Mouse (Mus musculus) liver, adult 2 months (tissue): ENCODE data around the gene Mt2. TPM values are rescaled to one million over a fixed set of nuclear protein-coding genes. Genes with fewer than 3 reads are reported as not detected.
"Not testable (repeated sequence)": the region's sequence is repeated elsewhere in the genome, so short reads cannot be mapped to it uniquely, and the experiment has no call there.

Experiments used
- DNase-seq: peaks from one replicate; pipeline ENCODE4 v3.0.0-alpha.2; 2011; ENCODE audit warnings: low read depth, low spot score; ENCODE audit errors: extremely low read depth
- H3K27ac ChIP-seq: fragments of 200-500 bp; replicated peaks from 2 replicates; pipeline ENCODE4 v1.5.1; 2012; ENCODE audit warnings: low read depth, mild to moderate bottlenecking, control low read depth, inconsistent platforms, low read length; ENCODE audit not compliant: insufficient read depth
- H3K27me3 ChIP-seq: fragments of 200-500 bp; 2 replicates; pipeline ENCODE4 v1.6.1; 2012; ENCODE audit warnings: mild to moderate bottlenecking, moderate library complexity, low read length, inconsistent platforms; ENCODE audit not compliant: control insufficient read depth, insufficient read depth
- H3K36me3 ChIP-seq: fragments of 200-500 bp; 2 replicates; pipeline ENCODE4 v1.6.1; 2012; ENCODE audit warnings: low read length, inconsistent platforms; ENCODE audit not compliant: control insufficient read depth, insufficient read depth
- H3K4me1 ChIP-seq: fragments of 200-500 bp; 2 replicates; pipeline ENCODE4 v1.6.1; 2011; ENCODE audit warnings: low read length; ENCODE audit not compliant: control insufficient read depth, insufficient read depth
- H3K4me3 ChIP-seq: fragments of 200-500 bp; 2 replicates; pipeline ENCODE4 v1.5.1; 2011; ENCODE audit warnings: low read depth, mild to moderate bottlenecking, control low read depth, low read length, moderate library complexity; ENCODE audit not compliant: insufficient read depth
- H3K79me2 ChIP-seq: fragments of 200-500 bp; 2 replicates; pipeline ENCODE4 v1.6.1; 2012; ENCODE audit warnings: inconsistent platforms, mild to moderate bottlenecking, low read length, moderate library complexity; ENCODE audit not compliant: control insufficient read depth, insufficient read depth
- H3K9ac ChIP-seq: fragments of 200-500 bp; 2 replicates; pipeline ENCODE4 v1.6.1; 2012; ENCODE audit warnings: low read depth, mild to moderate bottlenecking, control low read depth, inconsistent platforms, low read length
- CTCF ChIP-seq: fragments of 200-500 bp; IDR thresholded peaks from 2 replicates; pipeline ENCODE4 v1.5.1; 2011; ENCODE audit warnings: low read depth, low read length, control low read depth
- POLR2A ChIP-seq: fragments of 200-500 bp; IDR thresholded peaks from 2 replicates; pipeline ENCODE4 v1.6.1; 2011; ENCODE audit warnings: low read length, control low read depth; ENCODE audit not compliant: insufficient read depth; ENCODE audit errors: extremely low read depth
- WGBS: fragments of 180-500 bp; shearing (Covaris S2); methylation state at CpG from one replicate; pipeline ENCODE4 v1.1.7; 2018; 5-methylcytosine and 5-hydroxymethylcytosine counted together
- polyA plus RNA-seq: library from polyadenylated mRNA; depleted of rRNA; stranded (reverse); fragments of >200 nt; gene quantifications from 2 replicates; pipeline ENCODE4 v1.2.3, GENCODE M21; 2012
- total RNA-seq: library from RNA; depleted of rRNA; stranded (reverse); fragments of >200 nt; gene quantifications from 2 replicates; pipeline ENCODE4 v1.2.3, GENCODE M21; 2014

Mt2 gene
- total and polyA plus RNA-seq, 2 experiments: 9.4 to 120 TPM

DNA sequence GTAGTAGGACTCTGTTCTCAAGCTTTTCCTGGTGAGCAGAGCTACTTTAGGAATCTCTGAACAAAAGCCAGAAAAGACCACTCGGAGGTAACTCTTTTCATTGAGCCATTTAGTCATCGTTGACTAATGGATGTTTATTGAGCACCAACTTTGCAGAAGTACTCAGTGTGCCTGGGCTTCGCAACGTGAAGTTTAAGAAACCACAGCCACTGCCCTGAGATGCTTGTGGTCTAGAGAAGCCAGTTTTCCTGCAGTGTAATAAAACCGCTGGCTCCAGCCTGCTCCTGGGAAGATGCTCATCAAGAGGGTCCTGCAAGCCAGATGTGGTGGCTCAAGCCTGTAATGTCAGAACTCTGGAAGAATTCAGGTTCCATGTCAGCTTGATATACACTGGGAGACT is 40.4 kb upstream of the Mt2 start:
- TF ChIP-seq CTCF: no peak
- TF ChIP-seq POLR2A: no peak
- DNase-seq: no peak
- 78% methylated on average over 5 of the region's 5 CpGs for WGBS
- H3K79me2 ChIP-seq: no peaks in the 10 kb centered on the region
- H3K4me1 ChIP-seq: no peaks in the 10 kb centered on the region
- no peak overlapping the region for H3K9ac ChIP-seq
- H3K4me3 ChIP-seq: no peak overlapping the region
- no peak overlapping the region for H3K27ac ChIP-seq
- no peaks in the 10 kb centered on the region for H3K36me3 ChIP-seq
- H3K27me3 ChIP-seq: peaks cover 3% of the 10 kb centered on the region; the same call in 1 of the 2 replicates

DNA sequence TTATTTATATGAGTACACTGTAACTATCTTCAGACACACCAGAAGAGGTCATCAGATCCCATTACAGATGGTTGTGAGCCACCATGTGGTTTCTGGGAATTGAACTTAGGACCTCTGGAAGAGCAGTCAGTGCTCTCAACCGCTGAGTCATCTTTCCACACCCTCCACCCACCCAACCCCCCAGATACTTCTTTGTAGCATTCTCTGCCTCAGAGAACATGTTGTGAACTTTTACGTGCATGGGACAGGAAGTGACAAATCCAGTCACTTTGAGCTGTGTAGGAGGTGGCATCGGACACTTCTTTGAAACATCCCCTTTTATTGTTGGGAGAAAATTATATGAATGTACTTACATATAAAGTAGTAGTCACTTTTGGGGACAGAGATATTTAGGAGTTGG is 37.9 kb upstream of the Mt2 start:
- not testable (repeated sequence) for H3K79me2 ChIP-seq, DNase-seq, H3K9ac ChIP-seq, H3K27me3 ChIP-seq, H3K4me1 ChIP-seq, H3K36me3 ChIP-seq, H3K27ac ChIP-seq, H3K4me3 ChIP-seq
- WGBS: 59% methylated on average over 3 of the region's 3 CpGs

DNA sequence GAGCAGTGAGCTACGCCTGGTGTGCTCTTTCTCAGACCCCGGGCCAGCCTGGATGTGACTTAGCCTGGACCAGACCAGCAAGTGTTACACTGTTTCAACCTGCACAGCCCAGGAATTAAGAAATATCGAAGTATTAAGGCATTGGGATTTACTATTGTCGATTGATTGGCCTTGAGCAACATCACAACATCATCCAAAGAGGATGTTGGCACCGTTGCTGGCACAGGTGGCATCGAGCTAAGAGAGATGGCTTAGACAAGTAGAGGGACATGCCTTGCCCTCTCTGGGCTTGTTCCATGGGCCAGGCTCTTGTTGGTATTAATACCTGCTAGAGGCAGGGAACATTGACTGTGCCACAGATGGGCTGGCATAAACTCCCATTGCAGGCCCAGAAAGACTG is 36.9 kb upstream of the Mt2 start:
- 70% methylated on average over 6 of the region's 6 CpGs for WGBS
- Histone ChIP-seq H3K27ac (no peak overlapping the region), H3K79me2 (no peaks in the 10 kb centered on the region), H3K4me3 (no peak overlapping the region), H3K9ac (no peak overlapping the region), H3K27me3 (no peaks in the 10 kb centered on the region; the same call in 1 of the 2 replicates), H3K4me1 (no peaks in the 10 kb centered on the region), H3K36me3 (no peaks in the 10 kb centered on the region)
- TF ChIP-seq POLR2A: no peak
- TF ChIP-seq CTCF: no peak
- DNase-seq: no peak

DNA sequence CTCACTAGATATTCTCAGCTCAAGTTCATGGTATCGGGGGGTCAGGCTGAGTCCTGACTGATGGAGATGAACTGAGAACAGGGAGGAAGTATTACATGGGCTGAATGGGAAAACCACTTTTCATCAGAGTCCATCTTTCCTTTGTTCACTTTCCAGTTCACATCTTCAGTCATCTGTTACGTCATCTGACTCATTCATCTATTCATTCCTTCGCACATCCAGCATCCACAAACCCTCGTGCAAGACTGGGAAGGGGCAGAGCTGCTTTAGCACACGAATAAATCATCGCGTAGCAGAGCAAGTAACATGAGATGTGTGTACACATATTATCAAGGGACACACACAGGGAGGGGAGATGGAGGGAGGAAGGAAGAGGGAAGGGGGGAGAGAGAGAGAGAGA is 36.3 kb upstream of the Mt2 start:
- no peak for TF ChIP-seq POLR2A
- no peak for TF ChIP-seq CTCF
- no peaks in the 10 kb centered on the region; the same call in 1 of the 2 replicates for H3K27me3 ChIP-seq
- H3K4me3 ChIP-seq: no peak overlapping the region
- H3K9ac ChIP-seq: no peak overlapping the region
- no peak for DNase-seq
- no peaks in the 10 kb centered on the region for H3K36me3 ChIP-seq
- no peaks in the 10 kb centered on the region for H3K4me1 ChIP-seq
- WGBS: 83% methylated on average over 7 of the region's 7 CpGs
- H3K27ac ChIP-seq: no peak overlapping the region
- no peaks in the 10 kb centered on the region for H3K79me2 ChIP-seq

DNA sequence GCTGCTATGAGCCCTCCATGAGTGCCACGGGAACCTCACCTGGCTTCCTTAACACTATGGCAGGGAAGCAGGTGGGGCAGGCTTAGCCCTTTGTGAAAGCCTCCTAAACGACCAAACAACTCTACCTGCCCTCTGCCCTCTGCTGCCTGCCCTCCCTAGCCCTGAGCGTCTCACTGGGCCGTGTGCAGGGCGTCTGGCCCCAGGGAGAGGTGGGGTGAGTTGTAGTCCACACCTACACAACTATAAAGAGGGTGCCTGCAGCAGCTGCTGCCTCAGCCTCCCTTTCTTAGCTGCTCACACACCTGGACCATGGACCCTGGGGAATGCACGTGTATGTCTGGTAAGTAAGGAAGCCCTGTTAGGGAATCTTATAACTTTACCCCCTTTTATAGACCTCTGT is 35.5 kb upstream of the Mt2 start, which contains the start of gene Mt4:
Gene Mt4, plus strand, starts transcription at position 265 of the 400 bp plus-strand sequence.
- Histone ChIP-seq H3K9ac (no peak within 1 kb of the TSS), H3K27ac (no peak within 1 kb of the TSS), H3K36me3 (no peaks in the 10 kb centered on the region), H3K27me3 (no peaks in the 10 kb centered on the region; the same call in 1 of the 2 replicates), H3K4me1 (no peaks in the 10 kb centered on the region), H3K79me2 (no peaks in the 10 kb centered on the region), H3K4me3 (no peak within 1 kb of the TSS)
- DNase-seq: no peak
- 37% methylated on average over 6 of the region's 6 CpGs for WGBS
- TF ChIP-seq POLR2A (no peak), CTCF (no peak)

DNA sequence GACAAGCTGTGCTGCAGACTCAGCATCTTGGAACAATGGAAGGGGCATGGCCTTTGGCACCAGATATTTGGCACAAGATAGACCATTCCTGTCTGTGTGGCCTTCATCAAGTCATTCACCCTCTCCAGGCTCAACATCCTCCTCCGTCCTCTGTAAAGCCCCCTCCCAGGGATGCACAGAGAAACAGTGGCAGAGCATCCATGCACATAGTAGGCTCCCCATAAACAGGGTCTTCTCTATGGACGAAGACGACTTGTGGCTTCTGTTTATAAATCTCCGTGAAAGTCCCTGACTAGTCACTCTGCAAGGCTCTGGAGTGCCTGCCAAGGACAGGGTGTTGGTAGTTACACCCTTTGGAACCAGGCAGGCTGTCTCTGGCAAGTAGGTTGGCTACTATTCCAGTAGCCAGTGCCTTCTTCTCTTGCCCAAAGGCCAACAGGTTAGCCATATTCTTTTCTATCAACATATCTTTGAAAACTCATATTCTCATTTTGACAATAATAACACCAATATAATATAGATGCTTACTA is 32.1 kb upstream of the Mt2 start:
- WGBS: 88% methylated on average over 4 of the region's 4 CpGs
- Histone ChIP-seq H3K4me3 (no peak overlapping the region), H3K9ac (no peak overlapping the region), H3K27me3 (no peaks in the 10 kb centered on the region), H3K4me1 (no peaks in the 10 kb centered on the region), H3K27ac (no peak overlapping the region), H3K79me2 (no peaks in the 10 kb centered on the region), H3K36me3 (no peaks in the 10 kb centered on the region)
- TF ChIP-seq CTCF (no peak), POLR2A (no peak)
- DNase-seq: no peak
